Mouse (Mus musculus) ES-E14 (cell line): ENCODE measurements around the gene Sorcs3. TPM values are rescaled to one million over a fixed set of nuclear protein-coding genes. Genes with fewer than 3 reads are reported as not detected.

Experiments used
- DNase-seq: peaks from one replicate; pipeline ENCODE4 v3.0.0-alpha.2; 2013; ENCODE audit warnings: low read depth, low spot score
- H3K27ac ChIP-seq: 2 replicates; pipeline ENCODE4 v1.5.1; 2012; ENCODE audit warnings: low read depth, mild to moderate bottlenecking, low read length, moderate library complexity, mixed read lengths; ENCODE audit not compliant: poor library complexity, insufficient read depth, severe bottlenecking
- H3K36me3 ChIP-seq: 2 replicates; pipeline ENCODE4 v1.6.1; 2012; ENCODE audit warnings: mild to moderate bottlenecking, low read length, moderate library complexity, mixed read lengths; ENCODE audit not compliant: control insufficient read depth, poor library complexity, insufficient read depth, severe bottlenecking
- H3K4me1 ChIP-seq, 2 experiments: fragments of 150-350 bp in 1 of 2; sonication (generic) in 1 of 2; 2 replicates each; pipeline ENCODE4 v1.6.1; 2012; ENCODE audit warnings: low read length in 2 of 2, mild to moderate bottlenecking in 1 of 2, mixed read lengths in 1 of 2; ENCODE audit not compliant: control insufficient read depth in 2 of 2, insufficient read depth in 2 of 2, poor library complexity in 1 of 2
- H3K4me3 ChIP-seq, 2 experiments: fragments of 150-350 bp in 1 of 2; sonication (generic) in 1 of 2; 2 replicates each; pipeline ENCODE4 v1.5.1; 2012; ENCODE audit warnings: low read length in 2 of 2, low read depth in 1 of 2, mild to moderate bottlenecking in 1 of 2, mixed read lengths in 1 of 2; ENCODE audit not compliant: insufficient read depth in 1 of 2, poor library complexity in 1 of 2, severe bottlenecking in 1 of 2
- H3K9ac ChIP-seq: 2 replicates; pipeline ENCODE4 v1.6.1; 2012; ENCODE audit warnings: low read depth, mild to moderate bottlenecking, low read length, mixed read lengths; ENCODE audit not compliant: poor library complexity, insufficient read depth, severe bottlenecking
- H3K9me3 ChIP-seq: fragments of 150-350 bp; sonication (generic); 2 replicates; pipeline ENCODE4 v1.6.1; 2012; ENCODE audit warnings: low read depth, mild to moderate bottlenecking, low read length; ENCODE audit not compliant: control insufficient read depth, insufficient read depth
- CHD2 ChIP-seq: IDR thresholded peaks from 2 replicates; pipeline ENCODE4 v1.6.1; 2014; ENCODE audit warnings: mild to moderate bottlenecking, low read depth, low read length, inconsistent platforms
- HCFC1 ChIP-seq: IDR thresholded peaks from 2 replicates; pipeline ENCODE4 v1.6.1; 2012; ENCODE audit warnings: low read length, inconsistent platforms, borderline replicate concordance; ENCODE audit not compliant: insufficient read depth
- MAFK ChIP-seq: IDR thresholded peaks from 2 replicates; pipeline ENCODE4 v1.6.1; 2014; ENCODE audit warnings: mild to moderate bottlenecking, low read depth, low read length, inconsistent platforms; ENCODE audit not compliant: insufficient read depth
- ZC3H11A ChIP-seq: IDR thresholded peaks from 2 replicates; pipeline ENCODE4 v1.6.1; 2012; ENCODE audit warnings: low read depth, mild to moderate bottlenecking, inconsistent platforms, low read length, borderline replicate concordance
- ZNF384 ChIP-seq: IDR thresholded peaks from 2 replicates; pipeline ENCODE4 v1.6.1; 2012; ENCODE audit warnings: low read depth, low read length, inconsistent platforms
- in situ Hi-C, 2 experiments: fragments of 600-800 bp; cut with MboI; formaldehyde crosslinking; loops; one replicate each; pipeline ENCODE4 v1.15.1; 2025; ENCODE audit warnings: low sequenced_read_pairs in 2 of 2, inconsistent platforms in 1 of 2; ENCODE audit not compliant: unreplicated experiment in 2 of 2
- total RNA-seq: library from RNA; depleted of rRNA; stranded (reverse); fragments of 300-350 nt; gene quantifications from 2 replicates; pipeline ENCODE4 v1.2.3, GENCODE M21; 2012

Sorcs3 gene
- total RNA-seq, 1 experiment = not detected

GRCm38 (mm10) chr19:48478864-48479263, 273.0 kb downstream of the Sorcs3 start:
- no peak overlapping the region for H3K27ac ChIP-seq
- H3K36me3 ChIP-seq = no peaks in the 10 kb centered on the region
- no peaks in the 10 kb centered on the region for H3K9me3 ChIP-seq
- no peaks in the 10 kb centered on the region for H3K4me1 ChIP-seq
- no peak overlapping the region for H3K4me3 ChIP-seq
- DNase-seq = no peak
- TF ChIP-seq CHD2 = no peak
- no peak for TF ChIP-seq MAFK
- TF ChIP-seq ZC3H11A = no peak
- TF ChIP-seq HCFC1 = no peak
- TF ChIP-seq ZNF384 = no peak
- H3K9ac ChIP-seq = no peak overlapping the region
- in situ Hi-C loops = no loop called here

DNA sequence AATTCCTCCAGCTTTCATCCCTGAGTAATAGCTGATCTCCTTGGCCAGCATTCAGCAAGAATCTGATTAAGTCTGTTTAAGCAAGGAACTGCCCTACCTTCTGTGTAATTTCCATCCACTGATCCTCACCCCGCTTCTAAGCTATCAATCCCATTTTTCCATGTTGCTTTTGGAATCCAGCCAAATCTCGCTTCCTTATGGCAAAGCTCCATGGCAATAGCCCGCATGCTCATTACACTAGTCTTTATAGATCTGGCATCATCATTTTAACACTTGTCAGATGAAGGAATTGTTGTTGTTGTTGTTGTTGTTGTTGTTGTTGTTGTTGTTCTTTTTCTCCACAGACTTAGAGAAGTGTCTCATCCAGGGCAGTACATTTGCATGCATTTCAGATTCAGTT, 277.1 kb downstream of the Sorcs3 start:
- Histone ChIP-seq H3K4me3 (no peak overlapping the region), H3K9me3 (no peaks in the 10 kb centered on the region), H3K36me3 (no peaks in the 10 kb centered on the region), H3K27ac (no peak overlapping the region), H3K4me1 (no peaks in the 10 kb centered on the region), H3K9ac (no peak overlapping the region)
- DNase-seq = no peak
- TF ChIP-seq HCFC1 = no peak
- no peak for TF ChIP-seq CHD2
- no peak for TF ChIP-seq MAFK
- TF ChIP-seq ZC3H11A = no peak
- TF ChIP-seq ZNF384 = no peak
- in situ Hi-C loops = no loop called here

DNA sequence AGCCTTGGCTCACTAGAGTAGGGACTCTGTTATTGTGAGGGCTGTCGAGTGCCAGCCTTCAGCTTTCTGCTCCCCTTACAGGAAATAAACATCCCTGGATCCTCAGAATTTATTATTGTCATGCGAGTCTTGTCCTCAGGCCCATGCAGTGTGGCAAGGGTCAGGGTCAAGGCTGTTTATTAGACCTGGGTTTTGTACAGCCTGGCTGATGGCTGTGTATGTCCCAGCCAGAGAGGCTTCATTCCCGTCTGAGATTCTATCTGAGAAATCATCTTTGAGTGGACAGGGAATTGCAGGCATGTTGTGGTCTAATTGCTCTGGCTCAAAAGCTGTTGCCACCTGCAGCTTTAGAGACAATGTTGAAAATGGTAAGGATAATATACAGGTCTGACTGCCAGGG, 285.3 kb downstream of the Sorcs3 start:
- H3K4me1 ChIP-seq = no peaks in the 10 kb centered on the region
- no peaks in the 10 kb centered on the region for H3K36me3 ChIP-seq
- H3K9me3 ChIP-seq = no peaks in the 10 kb centered on the region
- no peak overlapping the region for H3K27ac ChIP-seq
- DNase-seq = no peak
- in situ Hi-C loops = no loop called here
- TF ChIP-seq MAFK = no peak
- no peak for TF ChIP-seq ZNF384
- H3K9ac ChIP-seq = no peak overlapping the region
- H3K4me3 ChIP-seq = no peak overlapping the region

GRCm38 (mm10) chr19:48503896-48504620, 298.2 kb downstream of the Sorcs3 start:
- no peaks in the 10 kb centered on the region for H3K9me3 ChIP-seq
- no peak for DNase-seq
- no peak overlapping the region for H3K4me3 ChIP-seq
- in situ Hi-C loops = no loop called here
- no peaks in the 10 kb centered on the region for H3K36me3 ChIP-seq
- H3K9ac ChIP-seq = no peak overlapping the region
- H3K4me1 ChIP-seq = no peaks in the 10 kb centered on the region
- H3K27ac ChIP-seq = no peak overlapping the region
- no peak for TF ChIP-seq ZNF384

DNA sequence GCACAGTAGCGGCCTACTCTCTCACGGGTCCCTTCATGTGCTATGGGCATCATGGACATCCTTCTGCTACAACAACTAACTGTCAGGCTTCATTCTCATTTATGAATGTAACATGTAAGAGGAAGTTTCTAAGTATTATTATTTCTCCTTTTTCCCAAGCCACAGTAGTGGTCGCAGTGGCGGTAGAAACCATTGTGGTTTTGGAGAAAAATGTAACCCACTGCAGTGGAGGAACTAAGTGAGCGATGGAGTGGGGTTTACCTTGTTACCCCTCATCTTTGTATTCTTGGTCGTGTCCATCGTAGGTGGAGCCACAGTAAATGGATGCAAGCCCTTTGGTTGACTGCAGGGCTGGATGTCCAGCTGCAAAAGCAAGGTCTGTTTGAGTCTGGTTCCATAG, 318.0 kb downstream of the Sorcs3 start:
- Histone ChIP-seq H3K36me3 (no peaks in the 10 kb centered on the region), H3K4me3 (no peak overlapping the region), H3K9ac (no peak overlapping the region), H3K9me3 (no peaks in the 10 kb centered on the region), H3K27ac (no peak overlapping the region), H3K4me1 (no peaks in the 10 kb centered on the region)
- DNase-seq = no peak
- in situ Hi-C loops = no loop called here
- TF ChIP-seq ZNF384 (no peak), MAFK (no peak), CHD2 (no peak), ZC3H11A (no peak), HCFC1 (no peak)
